Mouse (Mus musculus): ENCODE data around the gene Lrsam1.
"Not testable (repeated sequence)": the region's sequence is repeated elsewhere in the genome, so short reads cannot be mapped to it uniquely, and the experiment has no call there.

The Lrsam1 gene

GRCm38 (mm10) chr2:32961192-32961995, at the start of gene Lrsam1, which contains the start of gene Rpl12:
Gene Lrsam1 (minus strand): TSS chr2:32961614.
Gene Rpl12 (plus strand): TSS chr2:32961559.
- peak; percentile 80 for DNase-seq (ENCODE audit: extremely low spot score, low read depth, low spot score)

DNA sequence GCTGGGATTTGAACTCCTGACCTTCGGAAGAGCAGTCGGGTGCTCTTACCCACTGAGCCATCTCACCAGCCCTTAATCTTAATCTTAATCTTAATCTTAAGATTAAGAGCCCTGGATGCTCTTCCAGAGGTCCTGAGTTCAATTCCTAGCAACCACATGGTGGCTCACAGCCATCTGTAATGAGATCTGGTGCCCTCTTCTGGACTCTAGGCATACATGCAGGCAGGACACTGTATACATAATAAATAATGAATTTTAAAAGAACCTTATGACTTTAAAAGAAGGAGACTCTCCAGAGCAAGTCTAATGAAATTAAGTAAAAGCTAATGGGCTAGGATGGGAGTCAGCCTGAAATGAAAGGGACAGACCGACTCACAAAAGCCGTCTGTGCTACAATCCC, 47.6 kb upstream of the Lrsam1 start:
- not testable (repeated sequence) for DNase-seq (ENCODE audit: extremely low spot score, low read depth, low spot score)

DNA sequence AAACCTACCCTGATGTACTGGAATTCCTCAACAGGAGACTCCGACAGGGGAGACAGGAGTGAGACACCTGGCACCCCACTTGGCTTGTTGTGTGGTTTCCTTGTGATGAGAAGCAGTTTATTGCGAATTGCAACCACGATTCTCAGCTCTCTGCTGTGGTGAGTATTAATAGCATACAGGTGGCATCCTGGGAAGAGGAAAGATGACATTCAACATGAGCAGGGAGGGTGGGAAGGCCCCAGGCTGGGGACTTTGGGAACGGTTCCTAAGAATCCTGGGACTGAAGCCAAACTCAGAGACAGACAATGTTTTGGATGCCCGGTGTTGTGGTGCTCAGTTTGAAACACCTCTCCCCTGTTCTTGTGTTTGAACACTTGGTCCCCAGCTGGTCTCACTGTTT, 43.6 kb upstream of the Lrsam1 start:
- no peak for DNase-seq (ENCODE audit: extremely low spot score, low read depth, low spot score)

DNA sequence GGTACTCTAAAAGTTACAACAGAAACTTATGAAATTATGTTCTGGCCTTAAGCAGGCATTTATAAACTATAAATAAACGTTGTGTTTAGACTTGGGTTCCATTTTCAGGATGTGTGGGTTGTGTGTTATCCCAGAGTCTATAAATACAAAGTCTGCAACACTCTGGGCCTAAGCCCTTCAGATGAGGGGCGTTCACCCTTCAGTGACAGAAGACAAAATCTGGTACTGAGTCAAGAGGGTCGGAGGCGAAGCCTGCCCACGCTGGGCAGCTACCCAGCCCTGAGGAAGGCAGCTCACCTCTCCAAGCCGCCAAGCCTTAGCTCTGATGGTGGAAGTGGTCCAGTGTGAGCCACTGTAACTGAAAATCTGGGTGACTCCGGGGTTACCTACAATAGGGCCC, 40.7 kb upstream of the Lrsam1 start:
- DNase-seq (ENCODE audit: extremely low spot score, low read depth, low spot score), result no peak

DNA sequence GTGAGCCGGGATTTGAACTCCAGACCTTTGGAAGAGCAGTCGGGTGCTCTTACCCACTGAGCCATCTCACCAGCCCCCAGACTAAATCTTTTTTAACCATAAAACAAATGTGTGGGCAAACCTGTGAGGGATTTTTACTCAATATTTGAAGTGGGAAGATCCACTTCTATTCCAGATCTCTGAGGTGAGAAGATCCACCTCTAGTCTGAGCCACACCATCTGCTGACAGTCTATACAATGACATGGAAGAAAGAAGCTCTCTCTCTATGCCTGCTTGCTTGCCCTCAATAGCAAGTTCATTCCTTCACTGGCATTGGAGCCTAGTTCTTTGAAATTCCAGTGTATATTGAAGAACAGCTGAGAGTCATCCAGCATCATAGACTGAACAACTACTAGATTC, 38.3 kb upstream of the Lrsam1 start:
- no peak for DNase-seq (ENCODE audit: extremely low spot score, low read depth, low spot score)

- no peak for DNase-seq (ENCODE audit: extremely low spot score, low read depth, low spot score)
Measured at GRCm38 (mm10) chr2:32997792-32998191, 36.4 kb upstream of the Lrsam1 start.

DNA sequence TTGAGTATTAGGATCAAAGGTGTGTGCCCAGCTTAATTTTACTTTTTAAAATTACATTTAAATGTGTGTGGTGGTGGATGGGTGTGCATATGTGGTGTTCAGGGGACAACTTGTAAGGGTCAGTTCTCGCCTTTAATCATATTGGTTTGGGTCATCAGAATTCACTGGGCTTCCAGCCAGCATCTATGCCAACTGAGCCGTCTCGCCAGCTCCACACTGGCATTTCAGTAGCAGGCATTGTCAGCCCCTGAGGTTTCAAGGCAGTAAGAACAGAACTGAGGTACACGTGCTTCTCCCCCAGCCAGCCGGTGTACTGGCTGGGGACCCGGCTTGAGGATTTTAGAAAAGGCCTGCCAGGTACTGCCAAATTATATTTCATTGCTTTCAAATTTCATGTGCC, 35.7 kb upstream of the Lrsam1 start:
- DNase-seq (ENCODE audit: extremely low spot score, low read depth, low spot score), result no peak

DNA sequence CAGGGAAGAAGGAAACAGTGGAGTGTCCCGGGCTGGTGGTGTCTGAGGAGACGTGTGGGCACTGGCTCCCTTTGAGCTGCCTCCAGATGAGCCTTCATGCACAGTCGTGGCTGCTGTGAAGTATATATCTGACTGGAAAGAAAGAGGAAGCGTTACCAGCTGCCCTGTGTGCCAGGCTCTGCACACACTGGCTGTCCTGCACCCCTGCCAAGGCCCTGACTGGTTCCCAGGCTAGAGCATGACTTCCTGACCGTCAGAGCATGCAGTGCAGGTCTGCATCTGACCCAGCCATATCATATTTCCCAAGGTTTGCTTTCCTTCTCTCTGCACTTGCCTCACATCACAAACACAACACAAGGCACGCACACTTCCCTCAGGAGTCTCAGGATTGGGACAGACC, 30.7 kb upstream of the Lrsam1 start:
- no peak for DNase-seq (ENCODE audit: extremely low spot score, low read depth, low spot score)

DNA sequence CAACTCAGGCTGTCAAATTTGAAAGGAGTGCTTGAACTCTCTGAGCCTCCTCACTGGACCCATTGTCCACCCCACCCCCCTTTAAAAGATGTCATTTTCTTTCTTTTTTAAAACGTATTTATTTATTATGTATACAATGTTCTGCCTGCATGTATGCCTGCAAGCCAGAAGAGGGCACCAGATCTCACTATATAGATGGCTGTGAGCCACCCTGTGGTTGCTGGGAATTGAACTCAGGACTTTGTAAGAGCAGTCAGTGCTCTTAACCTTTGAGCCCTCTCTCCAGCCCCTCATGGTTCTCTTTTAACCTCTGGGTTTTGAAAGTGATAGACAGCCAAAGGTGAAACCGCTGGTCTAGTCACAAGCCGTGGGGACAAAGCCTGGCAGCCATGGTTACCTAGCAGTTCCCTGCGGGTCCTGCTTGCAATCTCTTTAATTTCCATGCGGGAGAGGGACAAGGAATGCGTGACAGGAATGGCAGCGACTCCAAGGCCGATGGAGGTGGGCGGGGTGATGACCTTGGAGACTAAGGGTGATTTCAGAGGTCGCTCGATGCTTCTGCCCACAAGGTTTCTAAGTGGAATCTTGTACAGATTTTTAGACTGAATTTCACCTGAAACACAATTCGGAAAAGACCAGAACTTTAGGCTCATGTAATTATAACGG, 28.9 kb upstream of the Lrsam1 start:
- DNase-seq (ENCODE audit: extremely low spot score, low read depth, low spot score), result no peak

- DNase-seq (ENCODE audit: extremely low spot score, low read depth, low spot score), result no peak
Measured at GRCm38 (mm10) chr2:32989376-32989775, 28.0 kb upstream of the Lrsam1 start.

GRCm38 (mm10) chr2:32985844-32986243, 24.4 kb upstream of the Lrsam1 start:
- DNase-seq (ENCODE audit: extremely low spot score, low read depth, low spot score), result no peak

DNA sequence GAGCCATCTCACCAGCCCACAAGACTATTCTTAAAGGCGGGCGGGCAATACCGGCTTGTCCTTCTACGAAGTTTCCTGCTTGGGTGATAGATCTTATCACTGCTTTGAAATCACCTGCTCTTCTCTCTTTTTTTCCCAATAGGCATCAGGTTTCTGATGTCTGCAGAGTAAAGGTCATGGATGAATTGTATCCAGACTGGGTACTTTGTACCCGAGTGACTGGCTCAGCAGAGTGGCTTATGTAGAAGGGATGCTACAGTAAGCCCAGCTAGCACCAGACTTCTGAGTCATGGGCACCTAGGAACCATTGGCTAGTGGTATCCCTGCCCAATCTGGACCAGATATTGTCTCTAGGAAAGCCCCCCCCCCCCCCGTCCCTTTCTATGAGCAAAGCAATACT, 22.2 kb upstream of the Lrsam1 start:
- DNase-seq (ENCODE audit: extremely low spot score, low read depth, low spot score), result no peak

GRCm38 (mm10) chr2:32982700-32983099, 21.3 kb upstream of the Lrsam1 start:
- DNase-seq (ENCODE audit: extremely low spot score, low read depth, low spot score), result no peak

DNA sequence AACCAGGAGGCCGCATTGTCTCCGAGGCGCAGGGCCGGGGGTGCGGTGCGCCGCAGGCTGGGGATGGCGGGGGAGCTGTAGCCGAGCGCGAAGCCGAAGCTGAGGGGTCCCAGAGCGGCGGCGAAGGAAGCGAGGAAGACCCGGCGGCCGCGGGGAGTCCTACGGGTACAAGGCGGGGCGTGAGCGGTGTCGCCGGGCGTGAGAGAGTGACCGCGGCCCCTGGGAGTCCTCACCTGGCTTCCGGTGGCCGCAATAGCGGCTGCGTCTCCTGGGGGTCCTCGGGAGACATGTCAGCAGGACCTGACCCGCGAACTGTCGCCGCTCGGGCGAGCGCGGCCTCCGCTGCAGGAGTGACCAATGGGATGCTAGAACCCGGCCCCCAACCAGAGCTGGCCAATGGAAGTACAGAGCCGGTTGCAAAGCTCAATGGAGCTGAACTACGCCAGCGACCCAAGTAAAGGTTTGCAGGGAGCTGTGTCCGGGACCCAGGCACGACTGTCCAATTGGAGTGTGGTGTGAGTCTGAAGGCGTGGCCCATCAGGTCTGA, 20.4 kb upstream of the Lrsam1 start, which contains the start of gene Slc2a8:
TSS of gene Slc2a8 (minus strand) at position 359 of the 547 bp plus-strand sequence.
- peak; percentile 91 for DNase-seq (ENCODE audit: extremely low spot score, low read depth, low spot score)

- no peak for DNase-seq (ENCODE audit: extremely low spot score, low read depth, low spot score)
Measured at GRCm38 (mm10) chr2:32981281-32981680, 19.9 kb upstream of the Lrsam1 start.

- DNase-seq (ENCODE audit: extremely low spot score, low read depth, low spot score), result no peak
Measured at GRCm38 (mm10) chr2:32979675-32980074, 18.3 kb upstream of the Lrsam1 start.

DNA sequence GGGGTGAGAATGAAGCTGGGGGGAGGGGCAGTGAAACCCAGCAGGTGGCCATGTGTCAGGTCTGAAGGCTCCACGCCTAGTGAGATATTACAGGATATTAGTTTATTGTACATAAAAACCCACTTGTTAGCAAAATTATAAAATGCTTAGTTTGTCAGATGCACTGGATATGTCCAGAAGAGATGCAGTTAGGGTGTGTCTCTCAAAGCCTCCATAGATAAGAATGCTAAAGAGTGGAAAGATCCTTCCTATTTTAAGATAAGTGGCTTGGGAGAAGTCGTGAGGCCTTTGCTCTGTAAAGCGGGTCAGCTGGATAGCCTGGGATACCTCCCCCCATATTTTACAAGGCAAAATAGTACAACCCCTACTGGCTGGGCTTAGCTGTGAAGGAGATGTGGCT, 17.3 kb upstream of the Lrsam1 start:
- DNase-seq (ENCODE audit: extremely low spot score, low read depth, low spot score), result no peak

DNA sequence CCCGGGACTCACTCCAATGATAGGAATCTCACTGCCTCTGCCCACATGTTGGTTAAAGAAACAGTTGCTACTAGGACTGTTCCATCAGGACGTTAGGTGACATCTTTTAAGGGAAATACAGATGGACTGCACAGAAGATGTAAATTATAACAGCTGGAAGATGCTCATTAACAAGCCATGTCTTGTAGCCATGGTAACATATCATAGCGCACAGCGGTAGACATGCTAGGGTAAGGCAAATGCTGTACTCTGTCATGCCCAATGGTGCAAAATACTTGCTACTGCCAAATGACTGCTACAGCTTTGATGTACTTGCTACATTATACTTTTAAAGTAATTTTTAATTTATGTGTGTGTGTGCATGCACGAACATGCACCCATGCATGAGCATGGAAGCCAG, 15.7 kb upstream of the Lrsam1 start:
- DNase-seq (ENCODE audit: extremely low spot score, low read depth, low spot score), result no peak

GRCm38 (mm10) chr2:32974216-32974615, 12.8 kb upstream of the Lrsam1 start:
- DNase-seq (ENCODE audit: extremely low spot score, low read depth, low spot score), result no peak

DNA sequence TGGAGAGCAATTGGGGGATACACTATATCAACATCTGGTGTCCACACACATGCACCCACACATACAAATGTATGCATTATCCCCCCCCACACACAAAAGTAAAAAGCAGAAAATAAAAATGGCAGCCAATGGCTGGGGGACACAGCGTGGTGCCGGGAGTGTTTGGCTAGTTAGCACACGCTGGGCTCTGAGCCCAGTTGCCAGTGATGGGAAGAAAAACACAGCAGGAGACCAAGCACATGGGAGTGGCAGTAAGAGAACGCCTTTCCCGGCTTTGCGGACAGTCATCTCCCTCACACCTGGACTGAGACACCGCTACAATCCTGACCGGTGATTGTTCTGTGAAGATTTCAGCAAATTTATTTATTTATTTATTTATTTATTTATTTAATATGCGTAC, 9.8 kb upstream of the Lrsam1 start:
- no peak for DNase-seq (ENCODE audit: extremely low spot score, low read depth, low spot score)

DNA sequence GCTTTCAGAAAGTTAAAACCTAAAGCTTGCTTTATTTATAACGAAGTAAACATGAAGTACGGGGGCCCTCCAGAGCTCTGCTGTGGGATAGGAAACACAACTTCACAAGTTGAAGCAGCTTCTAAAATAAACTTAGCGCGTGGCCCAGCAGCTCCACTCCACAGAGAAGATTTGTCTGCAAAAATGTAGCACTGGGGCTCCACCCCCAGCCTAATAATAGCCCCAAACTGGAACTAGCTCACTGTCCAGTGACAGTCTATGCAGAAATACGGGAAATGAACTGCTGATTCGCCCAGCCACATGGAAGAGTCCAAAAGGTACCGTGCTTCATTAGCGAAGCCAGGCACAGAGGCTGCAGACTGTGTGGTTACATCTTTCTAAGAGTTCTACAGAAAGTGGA, 7.9 kb upstream of the Lrsam1 start:
- DNase-seq (ENCODE audit: extremely low spot score, low read depth, low spot score), result no peak

- no peak for DNase-seq (ENCODE audit: extremely low spot score, low read depth, low spot score)
Measured at GRCm38 (mm10) chr2:32968024-32968614, 6.7 kb upstream of the Lrsam1 start.
